Mouse (Mus musculus): Measurements from ENCODE around the gene Garnl3.

GRCm38 (mm10) chr2:33162126-33162525, 30.7 kb upstream of the Garnl3 start:
- TF ChIP-seq CTCF (IDR thresholded peaks at IDR 0.05; ENCODE audit: low read depth, low read length) (no peak), GATA1 (IDR thresholded peaks at IDR 0.05; ENCODE audit: borderline replicate concordance, low read length) (no peak)
